Mouse (Mus musculus): ENCODE data around the gene Fblim1.

Fblim1 gene

DNA sequence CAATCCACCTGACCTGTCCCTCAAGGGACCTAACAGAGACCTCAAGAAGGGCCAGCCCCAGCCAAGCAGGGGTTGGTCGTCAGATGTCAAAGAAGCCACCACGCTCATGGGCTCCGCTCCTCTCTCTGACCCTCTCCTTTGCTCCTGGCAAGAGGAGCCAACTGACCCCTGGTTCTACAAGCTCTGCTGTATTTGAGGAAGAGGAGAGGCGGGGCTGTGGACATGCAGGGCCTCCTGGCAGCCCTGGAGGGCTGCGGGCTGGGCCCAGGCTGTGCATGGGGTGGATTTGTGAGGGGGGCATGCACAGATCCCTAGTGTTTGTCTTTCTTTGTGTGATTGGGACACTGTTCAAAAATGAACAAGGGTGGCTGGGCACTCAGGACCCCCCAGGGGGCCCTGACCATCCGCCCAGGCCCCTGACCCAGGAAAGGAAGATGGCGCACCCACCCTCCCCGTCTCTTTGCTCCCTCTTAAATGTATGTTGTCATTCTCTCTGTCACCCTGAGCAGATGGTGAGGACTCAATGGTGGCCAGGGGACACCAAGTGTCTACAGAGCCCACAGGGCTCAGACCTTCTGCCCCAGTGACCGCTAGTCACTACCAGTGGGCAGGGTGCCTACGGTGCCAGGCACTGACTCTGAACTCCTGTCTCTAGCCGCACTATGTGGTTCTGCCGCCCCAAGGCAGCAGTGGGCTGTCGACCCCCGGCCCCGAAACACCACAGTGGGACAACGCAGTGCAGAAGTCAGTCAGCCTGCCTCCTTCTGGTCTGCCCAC lies 20.1 kb upstream of the Fblim1 start:
- no peak for DNase-seq (ENCODE audit: low read depth, low spot score)

DNA sequence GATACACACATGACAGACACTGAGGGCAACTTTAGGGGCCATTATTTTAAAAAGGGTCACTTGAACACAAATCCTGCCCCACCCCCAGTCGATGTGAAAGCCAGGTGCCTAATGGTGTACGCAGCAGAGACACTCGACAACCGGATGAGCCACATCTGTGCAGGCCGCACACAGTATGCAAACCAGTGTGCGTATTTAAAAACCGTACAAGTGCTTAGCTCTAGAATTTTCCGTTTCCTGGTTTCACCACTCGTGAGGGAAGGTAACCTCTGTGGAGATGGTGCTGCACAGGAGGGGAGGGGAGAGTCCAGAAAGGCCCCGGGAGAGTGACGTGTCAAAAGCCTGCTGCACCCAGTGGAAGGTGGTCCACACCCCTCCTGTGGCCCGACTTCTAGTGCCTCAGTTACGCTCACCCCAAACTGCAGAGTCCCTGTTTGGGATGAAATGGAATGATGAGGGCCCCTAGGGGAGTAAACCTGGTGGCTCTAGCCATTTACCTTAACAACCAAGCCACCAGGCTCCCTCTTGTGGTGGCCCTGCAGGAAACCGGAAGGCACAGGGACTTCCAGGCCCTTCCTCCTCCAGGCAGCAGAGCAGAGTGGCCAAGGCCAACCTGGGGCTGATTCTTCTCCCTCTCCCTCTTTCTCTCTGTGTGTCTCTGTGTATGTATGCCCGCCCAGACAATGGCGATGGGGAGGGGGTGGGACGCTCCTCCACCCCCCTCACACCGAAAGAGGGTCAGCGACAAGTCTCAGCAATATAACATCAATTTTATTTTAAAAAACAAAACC lies 19.3 kb upstream of the Fblim1 start:
- DNase-seq (ENCODE audit: low read depth, low spot score): no peak

DNA sequence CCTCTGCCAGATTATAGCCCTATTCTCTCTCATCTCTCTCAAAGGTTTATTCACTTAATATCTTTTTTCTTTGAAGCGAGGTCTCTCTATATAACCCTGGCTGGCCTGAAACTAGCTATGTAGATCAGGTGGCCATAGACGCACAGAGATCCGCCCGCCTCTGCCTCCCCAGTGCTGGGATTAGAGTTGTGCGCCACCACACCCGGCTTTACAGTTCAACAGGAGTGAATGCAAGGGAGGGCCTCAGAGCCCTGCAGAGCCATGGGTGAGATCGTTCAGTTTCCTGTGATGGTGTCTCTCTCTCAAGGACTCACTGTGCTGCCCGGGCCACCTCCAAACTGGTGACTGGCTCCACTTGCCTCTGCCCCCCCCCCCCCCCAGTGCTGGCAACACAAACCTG lies 18.2 kb upstream of the Fblim1 start:
- no peak for DNase-seq (ENCODE audit: low read depth, low spot score)

DNA sequence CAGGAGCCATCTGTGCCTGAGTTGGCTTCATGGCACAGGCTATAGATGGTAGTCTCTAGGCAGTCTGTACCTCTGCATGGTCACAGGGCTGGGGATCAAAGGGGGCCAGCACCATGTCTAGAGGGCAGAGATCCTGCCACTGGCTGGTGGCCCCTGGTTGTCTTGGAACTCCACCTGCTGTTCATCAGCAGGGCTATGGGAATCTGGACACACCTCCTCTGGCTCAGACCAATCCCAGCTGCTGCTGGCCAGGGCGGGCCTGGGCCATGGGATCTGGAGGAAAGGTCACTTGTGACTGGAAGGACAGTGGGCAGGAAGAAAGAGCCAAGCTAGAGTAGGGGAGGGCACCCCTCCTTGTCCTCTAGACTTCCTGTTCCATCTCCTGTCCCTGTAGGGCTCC lies 17.8 kb upstream of the Fblim1 start, which contains the start of gene Slc25a34:
TSS of gene Slc25a34 (minus strand) at position 156 of the 400 bp plus-strand sequence.
- no peak for DNase-seq (ENCODE audit: low read depth, low spot score)

DNA sequence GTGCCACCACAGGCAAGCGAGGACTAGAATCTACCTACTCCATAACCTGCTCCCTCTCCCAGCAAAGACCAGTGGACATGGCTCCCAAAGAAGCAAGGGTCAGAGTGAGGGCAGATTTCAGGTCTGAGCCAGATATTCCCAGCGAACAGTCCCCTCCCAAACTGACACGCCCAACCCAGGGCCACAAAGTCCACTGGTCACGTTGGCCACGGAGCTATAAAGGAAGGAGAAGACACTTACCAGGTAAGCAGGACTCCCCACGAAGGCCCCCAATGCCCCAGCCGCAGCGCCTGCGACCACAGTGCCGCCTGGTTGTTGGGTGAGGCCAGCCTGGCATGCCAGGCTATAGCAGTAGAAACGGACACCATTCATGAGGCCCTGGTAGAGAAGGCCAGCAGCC lies 17.1 kb upstream of the Fblim1 start:
- no peak for DNase-seq (ENCODE audit: low read depth, low spot score)

DNA sequence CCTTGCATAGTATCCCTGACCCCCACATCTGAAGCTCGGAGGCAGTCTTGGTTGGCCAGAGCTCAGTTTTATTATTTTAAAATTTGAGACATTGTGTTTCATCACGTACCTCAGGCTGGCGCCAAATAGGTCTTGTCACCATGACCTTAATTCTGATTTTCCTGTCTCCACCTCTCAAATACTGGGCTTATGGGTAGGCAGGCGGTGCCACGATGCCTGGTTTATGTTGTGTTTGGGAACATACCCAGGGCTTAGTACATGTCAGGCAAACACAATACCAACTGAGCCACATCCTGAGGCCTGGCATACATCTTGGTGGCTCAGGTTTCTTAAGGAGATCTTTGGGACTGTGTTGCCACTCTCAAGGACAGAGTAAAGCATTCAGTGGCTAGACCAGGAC lies 16.7 kb upstream of the Fblim1 start:
- no peak for DNase-seq (ENCODE audit: low read depth, low spot score)

DNA sequence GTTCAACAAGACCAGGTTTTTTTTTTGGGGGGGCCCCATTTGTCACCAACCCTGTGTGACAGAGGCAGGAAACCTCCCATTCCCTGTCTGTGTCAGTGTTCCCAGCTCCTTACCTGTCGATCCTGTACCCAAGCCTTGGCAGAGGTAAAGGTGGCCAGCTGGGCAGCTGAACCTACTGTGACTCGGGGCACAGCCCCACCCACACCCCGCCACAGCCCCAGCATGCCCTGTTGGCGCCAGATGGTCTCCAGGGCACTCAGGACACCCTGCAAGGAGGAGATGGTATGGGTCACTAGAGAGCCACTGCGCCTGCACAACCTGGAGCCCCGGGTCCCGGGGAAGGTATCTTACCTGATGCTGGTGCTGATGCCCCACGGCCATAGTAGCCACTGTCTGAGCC lies 16.2 kb upstream of the Fblim1 start:
- no peak for DNase-seq (ENCODE audit: low read depth, low spot score)

DNA sequence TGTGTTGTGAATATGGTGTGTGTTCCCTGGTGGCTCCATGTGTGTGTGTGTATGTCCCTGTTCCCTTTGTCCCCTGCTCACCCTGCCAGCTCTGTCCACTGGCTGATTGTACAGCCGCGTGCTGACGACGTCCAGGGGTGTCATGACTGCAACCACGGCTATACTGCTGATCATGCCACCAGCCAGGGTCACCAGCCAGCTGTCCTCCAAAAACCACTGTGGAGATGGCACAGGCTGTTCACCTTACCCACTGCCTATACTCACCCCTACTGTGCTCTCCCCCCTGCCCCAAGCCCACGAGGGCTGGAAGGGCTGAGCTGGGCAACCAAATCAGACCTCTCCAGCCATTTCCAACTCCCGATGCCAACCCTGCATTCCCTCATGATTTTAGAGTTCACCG lies 15.4 kb upstream of the Fblim1 start:
- DNase-seq (ENCODE audit: low read depth, low spot score): no peak

DNA sequence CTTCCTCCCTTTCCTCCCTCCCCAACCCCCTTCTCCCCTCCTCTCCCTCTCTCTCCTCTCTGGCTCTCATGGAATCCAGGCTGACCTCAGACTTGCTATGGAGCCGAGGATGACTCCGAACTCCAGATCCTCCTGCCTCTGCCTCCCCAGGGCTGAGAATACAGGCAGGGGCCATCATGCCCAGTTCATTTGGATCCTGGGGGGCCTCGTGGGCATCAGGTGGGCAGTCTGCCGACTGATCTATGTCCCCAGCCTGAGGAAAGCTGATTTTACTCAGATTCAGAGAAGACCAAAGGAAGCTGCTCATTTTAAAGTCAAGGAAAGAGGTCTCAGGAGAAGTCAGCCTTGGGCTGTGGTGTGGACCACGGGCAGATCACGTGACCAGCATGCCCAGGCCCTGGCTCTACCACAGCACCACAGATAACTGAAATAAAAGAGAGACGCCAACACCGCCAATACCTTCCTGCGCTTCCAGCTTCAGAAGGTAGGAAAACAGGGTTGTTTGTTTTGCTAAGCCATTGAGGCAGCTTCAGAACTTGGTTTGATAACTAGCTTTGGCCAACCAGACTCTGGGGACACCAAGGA lies 13.5 kb upstream of the Fblim1 start:
- no peak for DNase-seq (ENCODE audit: low read depth, low spot score)

DNA sequence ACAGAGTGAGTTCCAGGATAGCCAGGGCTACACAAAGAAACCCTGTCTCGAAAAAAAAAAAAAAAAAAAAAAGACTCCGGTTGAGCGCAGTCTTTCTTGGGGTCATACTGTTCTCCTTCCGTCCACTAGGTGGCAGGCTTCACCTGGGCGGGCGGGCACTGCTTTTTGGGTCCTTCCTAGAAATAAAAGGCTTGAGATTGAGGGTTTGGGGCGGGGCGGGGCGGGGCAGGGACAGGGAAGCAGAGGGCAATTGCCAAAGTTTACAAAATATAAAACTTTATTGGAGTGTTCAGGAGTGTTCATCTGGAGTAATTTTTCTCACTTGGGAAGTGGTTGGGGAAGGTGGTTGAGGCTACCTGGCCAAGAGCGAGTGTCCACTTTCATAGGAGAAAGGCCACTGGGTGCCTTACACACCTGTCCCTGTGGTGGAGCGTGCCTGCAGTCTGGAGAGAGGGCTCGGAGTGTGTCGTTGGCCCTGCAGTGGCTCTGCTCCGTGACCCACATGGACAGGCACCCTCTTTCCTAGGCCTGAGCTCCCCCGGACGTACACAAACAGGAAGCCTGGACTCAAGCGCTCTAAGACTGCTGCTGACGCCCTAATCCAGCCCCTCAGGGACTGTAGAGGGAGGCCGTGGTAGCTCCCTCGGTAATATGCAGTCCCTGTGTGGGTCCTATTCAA lies 12.8 kb upstream of the Fblim1 start, which contains the start of gene Tmem82:
TSS of gene Tmem82 (minus strand) at position 69 of the 679 bp plus-strand sequence.
- no peak for DNase-seq (ENCODE audit: low read depth, low spot score)

DNA sequence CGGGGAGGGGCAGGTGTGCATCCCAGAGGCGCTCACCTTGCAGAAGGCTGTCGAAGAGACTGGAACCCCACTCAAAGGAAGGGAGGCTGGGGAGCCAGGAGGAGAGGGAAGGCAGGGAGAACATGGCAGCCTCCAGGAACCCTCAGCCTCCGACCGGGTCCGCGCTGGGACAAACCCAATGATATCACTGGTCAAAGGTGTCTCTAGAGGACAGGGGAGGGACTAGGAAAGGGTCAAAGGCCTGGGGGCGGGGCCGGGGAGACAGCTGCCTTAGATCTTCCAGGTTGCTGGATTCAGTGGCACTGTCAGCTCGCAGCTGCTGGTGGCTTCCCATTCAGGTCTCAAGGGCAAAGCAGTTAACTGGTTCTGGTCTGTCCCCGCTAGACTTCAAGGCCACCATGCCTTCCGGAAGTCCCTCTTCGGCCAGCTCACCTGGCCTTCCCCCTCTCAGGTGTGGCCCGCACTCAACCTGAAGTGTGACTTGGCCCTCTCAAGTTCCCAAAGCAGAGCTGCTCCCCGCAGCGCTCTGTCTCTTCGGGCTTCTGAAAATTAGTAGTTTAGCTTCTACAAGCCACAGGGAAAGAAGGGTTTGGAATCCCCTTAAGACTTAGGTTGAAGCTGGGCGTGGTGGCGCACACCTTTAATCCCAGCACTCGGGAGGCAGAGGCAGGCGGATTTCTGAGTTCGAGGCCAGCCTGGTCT lies 12.1 kb upstream of the Fblim1 start:
- DNase-seq (ENCODE audit: low read depth, low spot score): no peak

DNA sequence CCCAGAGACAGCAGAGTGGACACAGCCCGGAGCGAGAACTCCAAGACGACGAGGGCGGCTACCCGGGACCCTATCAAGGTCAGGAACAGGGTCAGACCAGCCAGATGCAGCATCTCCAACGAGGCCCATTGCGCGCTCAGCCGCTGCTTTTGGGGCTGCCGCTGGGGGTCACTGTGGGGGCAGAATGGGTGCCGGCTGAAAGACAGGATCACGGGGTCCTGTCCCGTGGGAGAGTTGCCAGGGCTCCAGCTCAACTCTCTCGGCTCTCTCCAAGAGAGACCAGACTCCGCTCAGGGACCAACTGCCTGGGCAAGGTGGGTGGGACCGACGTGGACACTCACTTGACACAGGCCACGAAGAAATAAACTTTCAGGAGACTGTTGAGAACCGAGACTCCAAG lies 11.4 kb upstream of the Fblim1 start:
- no peak for DNase-seq (ENCODE audit: low read depth, low spot score)

DNA sequence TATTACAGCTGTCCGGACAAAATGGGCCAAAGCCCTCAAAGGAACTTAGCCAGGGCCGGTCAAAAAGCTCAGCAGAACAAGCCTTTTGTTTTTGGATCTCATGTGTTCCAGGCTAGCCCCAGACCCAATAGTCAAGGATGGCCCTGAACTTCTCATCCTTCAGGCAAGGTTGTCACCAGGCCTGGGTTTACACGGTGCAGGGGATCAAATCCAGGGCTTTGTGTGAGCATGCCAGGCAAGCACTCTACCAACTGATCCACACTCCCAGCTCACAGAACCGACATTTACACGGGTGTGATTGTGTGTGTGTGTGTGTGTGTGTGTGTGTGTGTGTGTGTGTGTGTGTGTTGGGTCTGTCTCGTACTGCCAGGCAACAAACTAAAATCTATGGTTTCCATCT lies 10.9 kb upstream of the Fblim1 start:
- DNase-seq (ENCODE audit: low read depth, low spot score): no peak

DNA sequence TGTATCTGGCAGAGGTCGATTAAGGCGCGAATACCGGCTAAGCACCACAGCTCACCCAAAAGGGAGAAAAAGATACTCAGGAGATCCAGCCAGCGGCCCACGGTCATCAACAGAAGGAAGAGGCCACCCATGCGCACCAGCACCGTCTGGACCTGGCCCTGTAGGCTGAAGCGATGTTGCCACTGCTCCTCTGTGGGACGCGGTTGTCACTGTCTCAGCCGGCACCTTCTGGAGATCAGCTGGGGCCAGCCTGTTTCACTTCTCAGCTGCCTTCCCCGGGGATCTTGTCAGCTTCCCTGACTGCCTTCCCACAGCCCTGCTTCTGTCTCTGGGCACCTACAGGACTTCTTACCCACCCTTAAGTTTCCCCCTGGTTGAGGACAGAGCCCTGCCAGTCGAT lies 9.1 kb upstream of the Fblim1 start:
- no peak for DNase-seq (ENCODE audit: low read depth, low spot score)

DNA sequence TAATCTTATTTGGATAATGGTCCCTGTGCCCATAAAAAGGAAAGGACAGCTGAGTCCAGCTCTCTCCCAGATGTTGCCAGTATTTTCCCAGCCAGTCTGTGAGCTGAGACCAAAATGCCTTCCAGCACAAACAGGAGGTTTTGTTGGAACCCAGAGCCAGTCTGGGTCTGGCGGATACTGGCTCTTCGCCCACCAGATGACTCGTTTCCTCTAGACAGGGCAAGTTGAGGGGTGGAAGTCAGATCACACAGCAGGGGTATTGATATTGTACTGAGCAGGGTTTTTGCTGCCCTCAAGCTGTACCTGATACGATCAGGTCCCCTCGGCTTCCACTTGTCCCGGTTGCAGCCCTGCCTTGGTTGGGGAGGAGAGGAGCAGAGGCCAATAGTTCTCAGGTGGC lies 3.6 kb upstream of the Fblim1 start:
- DNase-seq (ENCODE audit: low read depth, low spot score): no peak

DNA sequence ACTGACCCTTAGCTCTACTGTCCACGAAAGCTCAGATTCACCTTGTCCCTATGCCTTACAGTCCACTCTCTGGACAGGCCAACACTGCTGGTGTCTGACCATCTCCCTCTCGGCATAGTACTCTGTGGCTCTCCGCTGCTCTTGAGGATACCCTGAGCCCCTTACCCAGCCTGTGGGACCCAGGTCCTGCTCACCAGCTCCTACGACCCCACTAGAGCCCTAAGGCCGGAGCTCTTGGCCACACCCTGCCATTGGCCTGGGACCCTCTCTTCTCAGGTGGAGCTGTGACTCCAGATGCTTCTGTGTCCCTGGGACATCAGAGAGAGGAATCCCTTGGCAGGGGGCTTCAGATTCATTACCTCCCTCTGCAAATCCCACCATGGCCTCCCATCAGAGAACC lies 475 bp downstream of the Fblim1 start:
- no peak for DNase-seq (ENCODE audit: low read depth, low spot score)

DNA sequence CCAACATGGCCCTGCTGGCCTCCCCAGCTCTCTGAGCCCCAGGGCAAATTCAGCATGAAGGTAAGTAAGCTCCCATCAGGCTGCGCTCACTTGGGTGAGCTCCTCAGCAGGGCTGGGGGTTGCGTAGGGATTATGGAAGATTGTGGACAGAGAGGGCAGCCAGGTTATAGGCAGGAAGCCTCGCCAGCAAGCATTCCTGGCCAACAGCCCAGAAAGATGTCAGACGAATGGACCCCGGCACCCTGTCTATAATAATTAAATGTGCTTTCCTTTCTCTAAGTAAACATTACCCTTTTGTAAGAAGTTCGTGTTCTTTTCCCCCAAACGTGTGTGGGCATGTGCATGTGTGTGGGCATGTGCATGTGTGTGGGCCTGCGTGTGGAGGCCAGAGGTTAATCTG lies 1.4 kb downstream of the Fblim1 start:
- DNase-seq (ENCODE audit: low read depth, low spot score): no peak

DNA sequence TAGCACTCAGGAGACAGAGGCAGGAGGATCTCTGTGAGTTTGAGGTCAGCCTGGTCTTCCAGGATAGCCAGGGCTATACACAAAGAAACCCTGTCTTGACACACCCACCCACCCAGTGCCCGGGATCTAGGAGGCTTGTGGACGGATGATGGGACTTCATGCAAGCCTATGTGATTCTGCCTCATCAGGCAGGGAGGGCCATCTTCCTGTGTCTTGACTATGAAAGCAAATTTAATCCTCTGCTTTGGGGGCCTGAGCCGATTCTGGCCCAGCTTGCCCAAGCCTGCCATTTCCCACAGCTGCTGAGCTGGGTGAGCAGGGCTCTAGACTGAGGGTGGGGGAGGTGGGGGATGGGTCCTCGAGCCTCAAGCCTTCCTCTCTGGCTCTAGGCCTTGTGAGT lies 2.0 kb downstream of the Fblim1 start:
- DNase-seq (ENCODE audit: low read depth, low spot score): no peak

DNA sequence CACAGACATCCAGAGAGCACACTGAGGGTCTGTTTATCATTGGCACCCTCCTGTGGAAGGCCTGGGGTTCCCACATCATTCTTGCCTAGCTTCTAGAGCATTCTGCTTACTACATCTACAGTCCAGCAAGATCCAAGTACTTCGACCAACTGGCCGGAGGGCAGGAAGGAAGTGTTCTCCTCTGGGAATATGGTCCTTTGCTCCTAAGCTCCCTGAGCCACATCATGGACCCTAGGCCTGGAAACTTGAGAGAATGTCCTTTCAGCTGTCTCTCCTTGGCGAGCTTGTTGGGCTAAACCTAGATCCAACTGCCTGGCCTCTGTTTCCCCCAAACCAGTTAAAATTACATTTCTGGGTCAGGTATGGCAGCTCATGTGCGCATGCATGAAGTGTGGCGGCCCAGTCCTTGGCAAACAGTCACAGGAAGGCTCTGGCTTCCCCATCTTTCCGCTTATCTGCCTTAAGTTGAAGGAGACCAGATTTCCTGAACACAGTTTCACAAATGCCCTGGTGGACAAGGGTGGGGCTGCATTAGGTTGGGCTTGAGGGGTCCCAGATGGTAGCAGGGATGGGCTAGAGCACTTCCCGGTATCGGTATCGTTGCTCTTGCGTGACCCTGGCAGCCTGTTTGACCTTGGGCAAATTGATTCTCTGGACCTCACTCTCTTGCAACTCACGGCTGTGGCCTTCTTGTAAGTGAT lies 3.2 kb downstream of the Fblim1 start:
- DNase-seq (ENCODE audit: low read depth, low spot score): no peak

DNA sequence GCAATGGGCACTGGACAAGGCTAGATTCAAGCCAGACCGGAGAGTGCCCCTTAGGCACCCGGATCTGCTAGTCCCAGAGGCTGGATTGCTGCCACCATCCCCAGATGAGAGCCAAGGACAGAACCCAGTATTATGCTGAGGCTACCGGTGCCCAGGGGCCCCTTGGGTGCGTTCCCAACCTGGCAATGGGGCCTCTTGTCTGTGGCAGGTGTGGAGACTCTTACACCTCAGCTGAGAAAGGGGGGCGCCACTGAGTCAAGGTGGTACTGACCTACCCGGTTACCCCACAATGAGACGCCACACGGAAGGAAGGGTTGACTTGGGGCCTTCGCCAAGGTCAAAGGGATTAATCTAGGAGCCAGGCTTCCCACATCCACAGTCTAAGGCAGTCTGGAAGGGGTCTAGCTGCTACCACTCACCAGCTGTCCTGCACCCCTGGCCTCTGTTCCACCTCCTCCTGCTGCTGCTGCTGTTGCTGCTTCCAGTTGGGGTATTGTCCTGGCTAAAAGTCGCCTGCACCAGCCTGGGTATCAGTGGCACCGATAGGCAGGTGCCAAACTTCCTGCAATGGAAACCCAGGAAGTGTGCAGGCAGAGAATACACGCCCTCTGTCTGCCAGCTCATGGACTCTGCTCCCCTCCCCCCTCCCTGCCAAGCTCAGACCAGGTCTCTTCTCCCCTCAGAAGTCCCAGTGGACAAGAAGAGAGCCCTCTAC lies 4.6 kb downstream of the Fblim1 start:
- DNase-seq (ENCODE audit: low read depth, low spot score): no peak

Data from embryo, embryonic 11.5 days (tissue).